Mouse (Mus musculus): ENCODE data around the gene Ucn3. TPM values are rescaled to one million over a fixed set of nuclear protein-coding genes. Genes with fewer than 3 reads are reported as not detected.

The Ucn3 gene
- polyA plus RNA-seq (2016; fragmentation: Nextera tagmentation; extraction: Ambion mirVana), result not detected in 2 replicates

DNA sequence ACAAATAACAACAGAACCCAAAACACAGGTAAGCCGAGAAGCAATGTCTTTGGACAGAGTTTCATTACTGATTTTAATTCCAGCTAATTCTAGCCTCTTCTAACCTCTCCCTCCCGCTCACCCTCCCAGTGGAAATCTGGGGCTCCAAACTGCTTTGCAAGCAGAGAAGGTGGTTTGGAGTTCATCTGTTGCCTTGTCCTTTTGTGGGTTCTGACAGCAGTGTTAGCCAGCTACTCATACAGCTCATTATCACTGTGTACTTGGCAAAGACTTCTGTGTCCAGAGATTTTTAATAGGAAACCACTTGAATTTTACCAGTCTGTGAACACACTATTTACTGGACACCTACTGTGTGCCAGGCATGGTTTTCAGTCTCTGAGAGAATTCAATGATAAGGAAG is at the start of gene Ucn3:
Gene Ucn3 (minus strand): TSS at position 101 of the 400 bp plus-strand sequence.
- WGBS, result 66% methylated on average over 2 of the region's 2 CpGs

GRCm38 (mm10) chr13:3992081-3992480 is 46.9 kb upstream of the Ucn3 start:
- no peaks in the 10 kb centered on the region for H3K27me3 ChIP-seq
- no peak overlapping the region for H3K4me2 ChIP-seq
- no peak overlapping the region for H3K4me3 ChIP-seq (replicated peaks)
- no peaks in the 10 kb centered on the region for H3K36me3 ChIP-seq (replicated peaks)
- no peak for ATAC-seq (ENCODE audit: low FRiP score)
- H3K27ac ChIP-seq, result no peak overlapping the region
- no peaks in the 10 kb centered on the region for H3K9me3 ChIP-seq
- H3K4me1 ChIP-seq, result no peaks in the 10 kb centered on the region
- H3K9ac ChIP-seq, result no peak overlapping the region

More for the DNA sequence above, at the start of gene Ucn3:
- Histone ChIP-seq H3K27me3 (no peaks in the 10 kb centered on the region), H3K4me2 (no peak within 1 kb of the TSS), H3K36me3 (replicated peaks) (no peaks in the 10 kb centered on the region), H3K4me1 (no peaks in the 10 kb centered on the region), H3K9ac (no peak within 1 kb of the TSS), H3K27ac (no peak within 1 kb of the TSS), H3K9me3 (no peaks in the 10 kb centered on the region), H3K4me3 (replicated peaks) (no peak within 1 kb of the TSS)
- ATAC-seq (ENCODE audit: low FRiP score), result no peak

GRCm38 (mm10) chr13:3968849-3969248 is 23.7 kb upstream of the Ucn3 start:
- H3K27ac ChIP-seq, result no peak overlapping the region
- H3K4me2 ChIP-seq, result no peak overlapping the region
- H3K4me3 ChIP-seq (replicated peaks), result no peak overlapping the region
- no peaks in the 10 kb centered on the region for H3K27me3 ChIP-seq
- H3K36me3 ChIP-seq (replicated peaks), result no peaks in the 10 kb centered on the region
- H3K9me3 ChIP-seq, result no peaks in the 10 kb centered on the region
- no peaks in the 10 kb centered on the region for H3K4me1 ChIP-seq
- ATAC-seq (ENCODE audit: low FRiP score), result no peak
- WGBS, result 90% methylated on average over 4 of the region's 4 CpGs
- H3K9ac ChIP-seq, result no peak overlapping the region

- Histone ChIP-seq H3K27ac (no peak overlapping the region), H3K4me1 (no peaks in the 10 kb centered on the region), H3K9me3 (no peaks in the 10 kb centered on the region), H3K36me3 (replicated peaks) (no peaks in the 10 kb centered on the region), H3K27me3 (no peaks in the 10 kb centered on the region), H3K4me2 (no peak overlapping the region), H3K9ac (no peak overlapping the region), H3K4me3 (replicated peaks) (no peak overlapping the region)
- no peak for ATAC-seq (ENCODE audit: low FRiP score)
- 79% methylated on average over 6 of the region's 6 CpGs for WGBS
Observed at GRCm38 (mm10) chr13:3951198-3951914, 6.2 kb upstream of the Ucn3 start.

DNA sequence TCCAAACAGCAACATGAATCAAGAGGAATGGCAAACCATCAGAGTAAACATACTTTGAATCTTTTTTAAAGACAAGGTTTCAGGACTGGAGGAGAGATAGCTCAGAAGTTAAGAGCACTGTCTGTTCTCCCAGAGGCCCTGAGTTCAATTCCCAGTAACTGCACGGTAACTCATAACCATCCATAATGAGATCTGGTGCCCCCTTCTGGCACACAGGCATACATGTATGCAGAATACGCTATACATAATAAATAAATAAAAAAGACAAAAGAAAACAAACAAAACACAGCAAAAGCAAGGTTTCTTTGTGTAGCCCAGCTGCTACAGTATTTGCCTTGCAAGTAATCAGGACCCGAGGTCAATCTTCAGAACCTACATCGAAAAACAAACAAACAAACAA is 4.3 kb upstream of the Ucn3 start:
- WGBS, result 93% methylated on average over 4 of the region's 4 CpGs
- H3K4me3 ChIP-seq (replicated peaks), result no peak overlapping the region
- H3K4me1 ChIP-seq, result no peaks in the 10 kb centered on the region
- no peaks in the 10 kb centered on the region for H3K36me3 ChIP-seq (replicated peaks)
- no peak for ATAC-seq (ENCODE audit: low FRiP score)
- no peak overlapping the region for H3K9ac ChIP-seq
- no peaks in the 10 kb centered on the region for H3K27me3 ChIP-seq
- no peak overlapping the region for H3K4me2 ChIP-seq
- no peaks in the 10 kb centered on the region for H3K9me3 ChIP-seq
- no peak overlapping the region for H3K27ac ChIP-seq

DNA sequence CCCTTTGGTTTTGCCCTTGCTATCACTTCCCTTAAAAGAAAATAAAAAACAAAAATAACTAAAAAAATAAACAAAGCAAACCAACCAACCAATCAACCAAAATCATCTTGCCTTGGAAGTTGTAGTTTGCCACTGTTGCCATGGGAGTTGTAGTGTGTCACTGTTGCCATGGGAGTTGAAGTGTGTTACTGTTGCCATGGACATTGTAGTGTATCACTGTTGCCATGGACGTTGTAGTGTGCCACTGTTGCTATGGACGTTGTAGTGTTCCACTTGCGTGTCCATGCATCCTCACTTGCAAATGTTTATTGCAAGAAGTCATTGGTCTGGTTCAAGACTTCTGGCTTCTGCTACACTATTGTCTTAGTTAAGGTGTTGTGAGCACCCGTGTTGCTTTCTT is 2.1 kb upstream of the Ucn3 start:
- Histone ChIP-seq H3K9me3 (no peaks in the 10 kb centered on the region), H3K27ac (no peak overlapping the region), H3K9ac (no peak overlapping the region), H3K27me3 (no peaks in the 10 kb centered on the region), H3K4me1 (no peaks in the 10 kb centered on the region), H3K4me3 (replicated peaks) (no peak overlapping the region), H3K36me3 (replicated peaks) (no peaks in the 10 kb centered on the region), H3K4me2 (no peak overlapping the region)
- WGBS, result 80% methylated on average over 4 of the region's 4 CpGs
- no peak for ATAC-seq (ENCODE audit: low FRiP score)

DNA sequence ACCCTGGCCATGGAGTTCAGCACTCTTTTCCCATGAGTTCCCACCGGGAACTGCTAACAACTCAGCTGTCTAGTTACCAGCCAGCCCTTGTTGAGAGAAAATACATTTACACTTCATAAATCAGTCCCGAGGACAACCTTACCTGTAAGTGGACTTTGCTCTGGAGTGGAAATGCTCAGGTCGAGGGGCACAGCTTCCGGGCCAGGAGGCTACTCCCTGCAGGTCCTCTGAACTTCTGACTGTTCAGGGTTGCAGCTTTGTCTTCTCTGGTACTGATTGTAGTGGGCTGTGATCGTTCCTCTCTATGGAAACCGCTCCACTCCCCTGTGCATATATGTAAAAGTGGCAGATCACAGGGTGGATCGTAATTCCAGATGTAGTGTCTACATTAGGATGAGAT is 450 bp downstream of the Ucn3 start:
- no peak overlapping the region for H3K9ac ChIP-seq
- H3K36me3 ChIP-seq (replicated peaks), result no peaks in the 10 kb centered on the region
- H3K27me3 ChIP-seq, result no peaks in the 10 kb centered on the region
- no peaks in the 10 kb centered on the region for H3K9me3 ChIP-seq
- H3K27ac ChIP-seq, result no peak overlapping the region
- H3K4me1 ChIP-seq, result no peaks in the 10 kb centered on the region
- no peak overlapping the region for H3K4me2 ChIP-seq
- no peak for ATAC-seq (ENCODE audit: low FRiP score)
- 78% methylated on average over 7 of the region's 7 CpGs for WGBS
- no peak overlapping the region for H3K4me3 ChIP-seq (replicated peaks)

DNA sequence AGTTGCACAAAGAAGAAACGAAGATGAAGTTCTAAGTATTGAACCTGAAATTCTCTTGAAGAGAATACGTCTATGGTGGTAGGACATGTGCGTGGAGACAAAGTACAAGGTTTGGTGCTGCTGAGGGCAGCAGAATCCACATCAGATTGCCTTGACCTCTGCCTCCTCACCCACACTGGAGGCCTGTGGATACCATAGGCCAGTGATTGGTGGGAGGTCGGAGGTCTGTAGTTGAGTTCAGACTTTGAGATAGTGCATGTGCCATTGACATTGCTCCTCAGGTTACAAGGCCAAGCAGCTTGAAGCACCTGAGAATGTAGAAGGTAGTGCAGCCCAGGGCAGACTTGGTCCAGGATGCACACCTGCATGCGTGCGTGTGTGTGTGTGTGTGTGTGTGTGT is 19.1 kb downstream of the Ucn3 start:
- Histone ChIP-seq H3K27ac (no peak overlapping the region), H3K4me2 (no peak overlapping the region), H3K9ac (no peak overlapping the region), H3K4me3 (replicated peaks) (no peak overlapping the region), H3K27me3 (no peaks in the 10 kb centered on the region), H3K36me3 (replicated peaks) (no peaks in the 10 kb centered on the region), H3K9me3 (no peaks in the 10 kb centered on the region), H3K4me1 (no peaks in the 10 kb centered on the region)
- ATAC-seq (ENCODE audit: low FRiP score), result no peak
- 93% methylated on average over 6 of the region's 6 CpGs for WGBS

- Histone ChIP-seq H3K4me3 (replicated peaks) (no peak overlapping the region), H3K36me3 (replicated peaks) (no peaks in the 10 kb centered on the region), H3K27me3 (no peaks in the 10 kb centered on the region), H3K9ac (no peak overlapping the region), H3K4me2 (no peak overlapping the region), H3K9me3 (no peaks in the 10 kb centered on the region), H3K4me1 (no peaks in the 10 kb centered on the region), H3K27ac (no peak overlapping the region)
- WGBS, result 90% methylated on average over 6 of the region's 6 CpGs
- ATAC-seq (ENCODE audit: low FRiP score), result no peak
Observed at GRCm38 (mm10) chr13:3925632-3926031, 19.5 kb downstream of the Ucn3 start.

GRCm38 (mm10) chr13:3924483-3924882 is 20.7 kb downstream of the Ucn3 start:
- Histone ChIP-seq H3K4me3 (replicated peaks) (no peak overlapping the region), H3K27ac (no peak overlapping the region), H3K4me1 (no peaks in the 10 kb centered on the region), H3K36me3 (replicated peaks) (no peaks in the 10 kb centered on the region), H3K9ac (no peak overlapping the region), H3K4me2 (no peak overlapping the region), H3K9me3 (no peaks in the 10 kb centered on the region), H3K27me3 (no peaks in the 10 kb centered on the region)
- no peak for ATAC-seq (ENCODE audit: low FRiP score)
- 91% methylated on average over 5 of the region's 5 CpGs for WGBS

GRCm38 (mm10) chr13:3917571-3918311 is 27.4 kb downstream of the Ucn3 start, which contains the start of the genes Net1 and Tubal3:
Gene Net1 (minus strand): TSS chr13:3918220.
Gene Tubal3 (plus strand): TSS chr13:3918274.
- 0 out of 2 replicates have a peak, but pooled peaks cover 4% of the 10 kb centered on the region for H3K9me3 ChIP-seq
- peaks cover 18% of the 10 kb centered on the region for H3K36me3 ChIP-seq (replicated peaks)
- no peaks in the 10 kb centered on the region for H3K27me3 ChIP-seq
- peak within 1 kb of the TSS; percentile 71 for H3K27ac ChIP-seq
- H3K4me1 ChIP-seq, result peaks cover 10% of the 10 kb centered on the region
- under 1% methylated on average over 52 of the region's 52 CpGs for WGBS
- ATAC-seq (ENCODE audit: low FRiP score), result peak; percentile 99
- peak within 1 kb of the TSS; percentile 94 for H3K9ac ChIP-seq
- peak within 1 kb of the TSS; percentile 66 for H3K4me2 ChIP-seq
- peak within 1 kb of the TSS; percentile 84 for H3K4me3 ChIP-seq (replicated peaks)

- Histone ChIP-seq H3K27me3 (no peaks in the 10 kb centered on the region), H3K4me2 (no peak overlapping the region), H3K27ac (no peak overlapping the region), H3K4me1 (peaks cover 10% of the 10 kb centered on the region), H3K9ac (no peak overlapping the region), H3K4me3 (replicated peaks) (no peak overlapping the region), H3K9me3 (0 out of 2 replicates have a peak, but pooled peaks cover 4% of the 10 kb centered on the region), H3K36me3 (replicated peaks) (peaks cover 41% of the 10 kb centered on the region)
- no peak for ATAC-seq (ENCODE audit: low FRiP score)
- WGBS, result 85% methylated on average over 4 of the region's 4 CpGs
Observed at GRCm38 (mm10) chr13:3913504-3913903, 31.6 kb downstream of the Ucn3 start.
